Mouse (Mus musculus): ENCODE data around the gene C2cd4c. TPM values are rescaled to one million over a fixed set of nuclear protein-coding genes. Genes with fewer than 3 reads are reported as not detected.

Gene C2cd4c
- polyA plus RNA-seq, 1 experiment from 2014 or later: not detected

DNA sequence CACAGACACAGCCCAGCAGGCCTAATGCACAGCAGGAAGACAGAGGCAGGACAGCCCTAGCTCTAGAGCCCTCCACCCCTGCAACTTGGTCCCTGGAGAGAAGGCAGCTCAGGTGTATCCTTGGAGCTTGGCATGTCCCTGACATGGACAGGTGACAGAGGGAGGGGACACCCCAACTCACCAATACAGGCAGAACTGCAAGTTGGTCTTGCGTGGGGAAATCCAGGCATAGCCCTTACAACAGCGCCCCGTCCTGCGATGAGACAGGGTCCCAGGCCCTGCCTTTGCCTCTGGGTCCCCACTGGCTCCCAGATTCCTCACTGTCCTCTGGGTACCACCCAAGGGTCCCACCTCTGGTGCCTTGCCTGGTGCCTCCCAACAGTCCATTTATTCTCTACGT, 28.1 kb downstream of the C2cd4c start:
- Histone ChIP-seq H3K4me2 (ENCODE audit: low read depth, low read length) (no peak overlapping the region), H3K4me1 (replicated peaks; ENCODE audit: control insufficient read depth, insufficient read depth, low read length) (no peaks in the 10 kb centered on the region), H3K27ac (ENCODE audit: low read length) (no peak overlapping the region), H3K9me3 (ENCODE audit: control insufficient read depth, low read length) (no peaks in the 10 kb centered on the region), H3K27me3 (ENCODE audit: control insufficient read depth, insufficient read depth, low read depth, low read length) (no peaks in the 10 kb centered on the region), H3K36me3 (ENCODE audit: control insufficient read depth, insufficient read depth, low read length) (no peaks in the 10 kb centered on the region), H3K9ac (ENCODE audit: low read length) (no peak overlapping the region), H3K4me3 (ENCODE audit: low read length) (no peak overlapping the region)
- 92% methylated on average over 5 of the region's 5 CpGs for WGBS
- no peak for ATAC-seq (ENCODE audit: low read depth)

DNA sequence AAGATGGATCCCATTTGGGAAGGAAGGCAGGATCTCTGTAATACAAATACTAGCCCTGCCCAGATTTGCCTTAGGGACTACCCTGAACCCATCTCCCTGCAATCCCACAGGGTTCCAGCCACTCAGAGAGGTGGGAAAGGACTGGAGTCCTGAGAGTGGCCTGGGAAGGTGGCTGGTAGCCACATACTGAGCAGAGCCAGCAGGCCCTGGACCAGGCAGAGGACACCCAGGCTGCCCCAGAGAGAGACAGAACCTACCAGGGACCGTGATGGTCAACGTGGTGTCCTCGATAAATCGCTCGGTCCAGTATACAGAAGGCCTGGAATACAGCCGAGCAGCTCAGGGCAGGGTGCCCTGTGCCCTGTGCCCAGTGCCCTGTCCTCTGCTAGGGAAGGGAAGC, 28.7 kb downstream of the C2cd4c start:
- Histone ChIP-seq H3K4me1 (replicated peaks; ENCODE audit: control insufficient read depth, insufficient read depth, low read length) (no peaks in the 10 kb centered on the region), H3K9ac (ENCODE audit: low read length) (no peak overlapping the region), H3K27me3 (ENCODE audit: control insufficient read depth, insufficient read depth, low read depth, low read length) (no peaks in the 10 kb centered on the region), H3K36me3 (ENCODE audit: control insufficient read depth, insufficient read depth, low read length) (no peaks in the 10 kb centered on the region), H3K9me3 (ENCODE audit: control insufficient read depth, low read length) (no peaks in the 10 kb centered on the region), H3K4me2 (ENCODE audit: low read depth, low read length) (no peak overlapping the region), H3K27ac (ENCODE audit: low read length) (no peak overlapping the region), H3K4me3 (ENCODE audit: low read length) (no peak overlapping the region)
- WGBS: 92% methylated on average over 6 of the region's 6 CpGs
- no peak for ATAC-seq (ENCODE audit: low read depth)

DNA sequence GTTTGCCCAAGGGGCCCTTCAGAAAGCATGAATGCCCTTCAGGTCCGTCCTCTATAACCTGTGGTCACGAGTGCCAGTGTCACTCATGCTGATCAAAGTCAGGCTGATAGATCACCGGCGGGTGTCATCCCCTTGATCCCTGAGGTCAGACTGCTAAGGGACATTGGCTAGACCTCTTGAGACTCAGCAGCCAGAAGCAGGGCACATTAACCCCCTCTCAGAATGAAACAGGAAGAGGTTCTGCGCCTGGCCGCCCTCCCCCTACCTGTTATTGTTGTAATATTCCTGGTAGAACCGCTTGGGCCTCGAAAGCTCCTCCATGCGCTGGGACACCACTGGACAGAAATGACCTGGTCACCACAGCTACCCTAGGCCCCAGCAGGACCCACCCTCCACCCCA, 29.4 kb downstream of the C2cd4c start:
- Histone ChIP-seq H3K4me2 (ENCODE audit: low read depth, low read length) (no peak overlapping the region), H3K36me3 (ENCODE audit: control insufficient read depth, insufficient read depth, low read length) (no peaks in the 10 kb centered on the region), H3K27ac (ENCODE audit: low read length) (no peak overlapping the region), H3K4me1 (replicated peaks; ENCODE audit: control insufficient read depth, insufficient read depth, low read length) (no peaks in the 10 kb centered on the region), H3K9ac (ENCODE audit: low read length) (no peak overlapping the region), H3K27me3 (ENCODE audit: control insufficient read depth, insufficient read depth, low read depth, low read length) (no peaks in the 10 kb centered on the region), H3K4me3 (ENCODE audit: low read length) (no peak overlapping the region), H3K9me3 (ENCODE audit: control insufficient read depth, low read length) (no peaks in the 10 kb centered on the region)
- no peak for ATAC-seq (ENCODE audit: low read depth)
- 78% methylated on average over 9 of the region's 9 CpGs for WGBS

DNA sequence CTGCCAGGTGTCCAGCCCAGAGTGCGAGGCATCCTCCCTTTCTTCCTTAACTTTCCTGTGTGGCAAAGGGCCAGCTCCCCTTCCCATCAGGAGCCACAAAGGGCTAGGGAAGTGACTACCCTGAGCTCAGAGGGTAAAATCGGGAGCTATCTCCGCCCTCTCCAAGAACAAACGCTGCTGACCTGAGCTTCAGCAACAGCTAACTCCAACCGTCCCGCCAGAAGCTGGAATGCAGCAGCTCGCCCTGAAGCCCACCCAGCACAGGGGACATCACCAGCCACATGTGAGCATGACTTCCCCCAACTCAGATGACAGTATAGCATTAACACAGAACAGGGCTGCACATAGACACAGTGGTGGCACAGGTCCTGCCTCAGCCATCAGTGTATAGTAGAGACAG, 29.8 kb downstream of the C2cd4c start:
- Histone ChIP-seq H3K27ac (ENCODE audit: low read length) (no peak overlapping the region), H3K4me1 (replicated peaks; ENCODE audit: control insufficient read depth, insufficient read depth, low read length) (no peaks in the 10 kb centered on the region), H3K36me3 (ENCODE audit: control insufficient read depth, insufficient read depth, low read length) (no peaks in the 10 kb centered on the region), H3K9me3 (ENCODE audit: control insufficient read depth, low read length) (no peaks in the 10 kb centered on the region), H3K27me3 (ENCODE audit: control insufficient read depth, insufficient read depth, low read depth, low read length) (no peaks in the 10 kb centered on the region), H3K4me3 (ENCODE audit: low read length) (no peak overlapping the region), H3K4me2 (ENCODE audit: low read depth, low read length) (no peak overlapping the region), H3K9ac (ENCODE audit: low read length) (no peak overlapping the region)
- WGBS: 42% methylated on average over 7 of the region's 7 CpGs
- no peak for ATAC-seq (ENCODE audit: low read depth)

DNA sequence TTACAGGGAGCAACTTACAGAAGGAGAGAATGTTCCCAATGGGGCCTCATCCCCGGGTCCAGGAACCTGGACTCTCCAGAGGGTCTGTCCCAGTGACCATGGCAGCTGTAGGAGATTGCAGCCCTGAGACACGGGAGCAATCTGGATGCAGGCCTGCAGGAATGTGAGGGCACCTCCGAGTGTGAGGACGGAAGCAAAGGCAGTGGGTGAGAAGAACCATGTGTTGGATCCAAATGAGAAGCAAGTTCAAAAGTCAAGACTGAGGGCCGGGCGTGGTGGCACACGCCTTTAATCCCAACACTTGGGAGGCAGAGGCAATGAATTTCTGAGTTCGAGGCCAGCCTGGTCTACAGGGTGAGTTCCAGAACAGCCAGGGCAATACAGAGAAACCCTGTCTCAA, 32.3 kb downstream of the C2cd4c start:
- H3K9me3 ChIP-seq (ENCODE audit: control insufficient read depth, low read length): no peaks in the 10 kb centered on the region
- no peaks in the 10 kb centered on the region for H3K4me1 ChIP-seq (replicated peaks; ENCODE audit: control insufficient read depth, insufficient read depth, low read length)
- no peak overlapping the region for H3K9ac ChIP-seq (ENCODE audit: low read length)
- 81% methylated on average over 8 of the region's 8 CpGs for WGBS
- no peaks in the 10 kb centered on the region for H3K27me3 ChIP-seq (ENCODE audit: control insufficient read depth, insufficient read depth, low read depth, low read length)
- H3K36me3 ChIP-seq (ENCODE audit: control insufficient read depth, insufficient read depth, low read length): no peaks in the 10 kb centered on the region
- no peak for ATAC-seq (ENCODE audit: low read depth)
- H3K27ac ChIP-seq (ENCODE audit: low read length): no peak overlapping the region
- no peak overlapping the region for H3K4me2 ChIP-seq (ENCODE audit: low read depth, low read length)
- no peak overlapping the region for H3K4me3 ChIP-seq (ENCODE audit: low read length)

DNA sequence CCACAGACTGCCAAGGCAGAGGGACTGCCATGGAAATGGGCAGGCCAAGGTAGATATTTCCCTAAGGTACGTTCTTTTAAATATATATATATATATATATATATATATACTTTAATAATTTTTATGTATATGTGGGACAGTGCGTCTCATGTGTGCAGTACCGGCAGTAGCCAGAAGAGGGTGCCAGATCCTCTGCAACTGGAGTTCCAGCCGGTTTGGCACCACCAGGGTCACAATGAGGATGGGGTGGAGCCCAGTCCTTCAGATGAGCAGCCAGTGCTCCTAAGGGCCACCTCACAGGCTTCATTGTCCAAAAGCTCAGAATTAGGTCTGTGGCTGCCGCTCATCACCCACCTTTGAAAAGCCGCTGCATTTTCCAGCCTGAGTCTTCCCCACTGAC, 33.0 kb downstream of the C2cd4c start:
- 45% methylated on average over 6 of the region's 6 CpGs for WGBS
- H3K9ac ChIP-seq (ENCODE audit: low read length): no peak overlapping the region
- no peaks in the 10 kb centered on the region for H3K9me3 ChIP-seq (ENCODE audit: control insufficient read depth, low read length)
- no peaks in the 10 kb centered on the region for H3K4me1 ChIP-seq (replicated peaks; ENCODE audit: control insufficient read depth, insufficient read depth, low read length)
- no peak overlapping the region for H3K4me2 ChIP-seq (ENCODE audit: low read depth, low read length)
- no peak overlapping the region for H3K4me3 ChIP-seq (ENCODE audit: low read length)
- H3K27me3 ChIP-seq (ENCODE audit: control insufficient read depth, insufficient read depth, low read depth, low read length): no peaks in the 10 kb centered on the region
- no peaks in the 10 kb centered on the region for H3K36me3 ChIP-seq (ENCODE audit: control insufficient read depth, insufficient read depth, low read length)
- no peak overlapping the region for H3K27ac ChIP-seq (ENCODE audit: low read length)
- ATAC-seq (ENCODE audit: low read depth): no peak

DNA sequence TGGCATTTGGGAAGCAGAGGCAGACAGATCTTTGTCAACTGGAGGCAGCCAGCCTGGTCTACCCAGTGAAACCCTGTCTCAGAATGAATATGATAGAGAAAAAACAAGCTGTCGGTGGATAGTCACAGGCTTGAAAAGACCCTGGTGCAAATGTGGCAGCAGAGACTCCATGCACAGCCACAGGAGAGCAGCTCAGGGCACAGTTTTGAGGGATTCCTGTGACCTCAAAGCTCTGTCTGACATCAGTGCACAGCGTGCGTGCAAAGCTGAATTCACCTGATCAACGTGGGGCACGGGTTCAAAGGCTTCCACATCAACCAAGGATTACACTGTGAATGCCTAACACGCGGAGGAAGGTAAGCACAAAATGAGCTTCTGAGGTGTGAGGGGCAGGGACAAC, 33.5 kb downstream of the C2cd4c start:
- no peaks in the 10 kb centered on the region for H3K4me1 ChIP-seq (replicated peaks; ENCODE audit: control insufficient read depth, insufficient read depth, low read length)
- H3K9ac ChIP-seq (ENCODE audit: low read length): no peak overlapping the region
- H3K36me3 ChIP-seq (ENCODE audit: control insufficient read depth, insufficient read depth, low read length): no peaks in the 10 kb centered on the region
- no peak overlapping the region for H3K4me2 ChIP-seq (ENCODE audit: low read depth, low read length)
- WGBS: 66% methylated on average over 7 of the region's 7 CpGs
- no peaks in the 10 kb centered on the region for H3K27me3 ChIP-seq (ENCODE audit: control insufficient read depth, insufficient read depth, low read depth, low read length)
- H3K27ac ChIP-seq (ENCODE audit: low read length): no peak overlapping the region
- H3K4me3 ChIP-seq (ENCODE audit: low read length): no peak overlapping the region
- H3K9me3 ChIP-seq (ENCODE audit: control insufficient read depth, low read length): no peaks in the 10 kb centered on the region
- ATAC-seq (ENCODE audit: low read depth): no peak

DNA sequence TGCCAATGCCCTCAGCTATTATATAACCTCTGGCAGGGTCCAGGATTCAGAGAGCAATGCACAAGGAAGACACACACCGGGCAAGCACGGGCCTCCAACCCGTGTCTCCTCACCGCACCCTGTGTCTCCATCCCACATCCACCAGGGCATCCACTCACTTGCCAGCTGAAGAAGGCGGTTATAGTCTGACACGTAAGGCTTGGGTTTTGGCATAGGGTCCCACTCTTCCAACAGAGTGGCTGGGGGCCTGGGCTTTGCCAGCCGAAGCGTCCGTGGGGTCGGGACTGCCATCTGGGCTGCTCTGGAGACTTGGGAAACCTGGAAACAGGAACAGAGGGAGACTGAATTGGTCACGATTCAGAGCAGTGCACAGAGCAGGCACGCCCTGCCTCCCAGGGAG, 34.0 kb downstream of the C2cd4c start:
- H3K4me3 ChIP-seq (ENCODE audit: low read length): no peak overlapping the region
- ATAC-seq (ENCODE audit: low read depth): no peak
- H3K9me3 ChIP-seq (ENCODE audit: control insufficient read depth, low read length): no peaks in the 10 kb centered on the region
- H3K36me3 ChIP-seq (ENCODE audit: control insufficient read depth, insufficient read depth, low read length): no peaks in the 10 kb centered on the region
- no peaks in the 10 kb centered on the region for H3K27me3 ChIP-seq (ENCODE audit: control insufficient read depth, insufficient read depth, low read depth, low read length)
- H3K4me1 ChIP-seq (replicated peaks; ENCODE audit: control insufficient read depth, insufficient read depth, low read length): no peaks in the 10 kb centered on the region
- H3K9ac ChIP-seq (ENCODE audit: low read length): no peak overlapping the region
- no peak overlapping the region for H3K4me2 ChIP-seq (ENCODE audit: low read depth, low read length)
- no peak overlapping the region for H3K27ac ChIP-seq (ENCODE audit: low read length)
- WGBS: 74% methylated on average over 12 of the region's 12 CpGs

DNA sequence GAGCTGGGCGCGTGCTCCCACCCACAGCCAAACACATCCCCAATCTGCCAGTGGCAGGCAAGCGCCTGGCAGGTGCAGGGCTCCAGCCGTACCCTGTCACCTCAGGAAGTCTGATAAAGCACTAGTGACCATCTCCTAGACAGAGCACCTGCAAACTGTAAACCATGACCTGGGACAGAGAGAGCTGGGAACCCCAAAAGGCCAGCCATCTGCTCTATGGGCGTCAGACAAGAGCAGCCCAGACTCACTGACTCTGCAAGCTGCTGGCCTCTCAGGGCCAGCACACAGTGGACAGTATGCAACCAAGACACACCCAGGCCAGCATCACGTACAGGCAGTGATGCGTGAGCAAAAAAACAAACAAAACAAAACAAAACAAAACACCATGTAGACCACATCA, 34.9 kb downstream of the C2cd4c start:
- Histone ChIP-seq H3K27me3 (ENCODE audit: control insufficient read depth, insufficient read depth, low read depth, low read length) (no peaks in the 10 kb centered on the region), H3K4me3 (ENCODE audit: low read length) (no peak overlapping the region), H3K4me1 (replicated peaks; ENCODE audit: control insufficient read depth, insufficient read depth, low read length) (no peaks in the 10 kb centered on the region), H3K27ac (ENCODE audit: low read length) (no peak overlapping the region), H3K36me3 (ENCODE audit: control insufficient read depth, insufficient read depth, low read length) (no peaks in the 10 kb centered on the region), H3K9me3 (ENCODE audit: control insufficient read depth, low read length) (no peaks in the 10 kb centered on the region), H3K9ac (ENCODE audit: low read length) (no peak overlapping the region), H3K4me2 (ENCODE audit: low read depth, low read length) (no peak overlapping the region)
- no peak for ATAC-seq (ENCODE audit: low read depth)
- WGBS: 72% methylated on average over 7 of the region's 7 CpGs

DNA sequence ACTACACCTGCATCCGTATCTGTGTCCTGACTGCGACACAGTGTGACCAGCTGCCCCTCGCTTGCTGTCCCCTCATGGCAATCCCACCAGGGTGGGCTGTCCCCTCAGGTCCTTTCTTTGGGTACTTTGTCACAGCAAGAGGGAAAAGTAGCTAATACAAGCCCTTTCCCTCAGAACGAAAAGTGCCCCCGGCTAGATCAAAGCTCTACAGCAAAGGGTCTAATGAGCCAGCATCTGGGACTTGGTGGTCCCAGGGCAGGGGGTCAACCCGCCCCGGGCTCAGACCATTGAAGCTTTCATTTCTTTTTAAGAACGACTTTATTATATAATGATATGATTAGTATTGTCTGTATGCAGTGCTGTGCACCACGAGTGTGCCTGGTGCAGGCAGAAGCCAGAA, 35.5 kb downstream of the C2cd4c start:
- H3K9me3 ChIP-seq (ENCODE audit: control insufficient read depth, low read length): no peaks in the 10 kb centered on the region
- no peak for ATAC-seq (ENCODE audit: low read depth)
- no peak overlapping the region for H3K4me3 ChIP-seq (ENCODE audit: low read length)
- no peak overlapping the region for H3K4me2 ChIP-seq (ENCODE audit: low read depth, low read length)
- no peaks in the 10 kb centered on the region for H3K4me1 ChIP-seq (replicated peaks; ENCODE audit: control insufficient read depth, insufficient read depth, low read length)
- no peaks in the 10 kb centered on the region for H3K36me3 ChIP-seq (ENCODE audit: control insufficient read depth, insufficient read depth, low read length)
- H3K9ac ChIP-seq (ENCODE audit: low read length): no peak overlapping the region
- no peak overlapping the region for H3K27ac ChIP-seq (ENCODE audit: low read length)
- no peaks in the 10 kb centered on the region for H3K27me3 ChIP-seq (ENCODE audit: control insufficient read depth, insufficient read depth, low read depth, low read length)
- 64% methylated on average over 9 of the region's 9 CpGs for WGBS

All from lung, embryonic 16.5 days (tissue).